ENCODE assay signal across 33 mouse cellular contexts in the genomic region with DNA sequence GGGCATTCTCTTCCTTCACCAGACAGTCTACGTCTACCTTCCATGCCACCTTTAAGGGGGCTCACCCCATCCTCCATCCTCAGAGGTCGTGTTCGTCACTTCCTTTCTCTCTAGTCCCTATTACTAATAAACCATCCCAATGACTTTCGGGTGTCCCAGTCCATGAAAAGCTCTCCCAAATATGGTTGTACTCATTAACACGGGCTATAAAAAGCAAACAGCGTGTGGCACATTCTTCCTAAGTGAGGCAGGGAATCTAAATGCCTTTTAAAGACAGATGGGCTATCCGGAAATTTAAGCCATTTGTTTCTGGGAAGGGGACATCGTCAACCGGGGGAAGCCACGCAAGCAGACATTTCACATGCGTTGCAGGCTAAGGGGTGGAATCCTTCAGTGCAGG. TPM values are rescaled to one million over a fixed set of nuclear protein-coding genes. Genes with fewer than 3 reads are reported as not detected.
DNase-seq lines count a peak whose midpoint lies in the region; ATAC-seq and TF ChIP-seq lines count a peak whose summit lies in the region.
"Had no signal": no experiment of that assay in that cellular context is flagged by ENCODE, and none has a peak within 500 bp of the region (broad histone marks: within the 10 kb centered on the region; RNA-seq: fewer than 3 reads in every experiment).

No protein-coding gene starts in this region.

- H3K4me3 ChIP-seq in heart, embryonic 14.5 days (ENCODE audit: control insufficient read depth in 1 of 2, insufficient read depth in 1 of 2, low read depth in 1 of 2, low read length in 2 of 2) = no peak overlapping the region
- H3K4me3 ChIP-seq in lung, postnatal 0 days (ENCODE audit: low read depth, low read length) = no peak overlapping the region
- H3K4me3 ChIP-seq in heart, postnatal 0 days (ENCODE audit: low read depth, low read length) = no peak overlapping the region
- no peak overlapping the region for H3K4me3 ChIP-seq in midbrain, embryonic 15.5 days
- H3K4me3 ChIP-seq: erythroblast, embryonic 14.5 days; layer of hippocampus, adult 2 months; neural tube, embryonic 13.5 days had no signal

- no peaks in the 10 kb centered on the region for H3K9me3 ChIP-seq in heart, embryonic 14.5 days (ENCODE audit: control insufficient read depth, low read length)
- H3K9me3 ChIP-seq in lung, postnatal 0 days (ENCODE audit: low read length) = no peaks in the 10 kb centered on the region
- no peaks in the 10 kb centered on the region for H3K9me3 ChIP-seq in heart, postnatal 0 days (replicated peaks; ENCODE audit: control insufficient read depth, low read length)
- H3K9me3 ChIP-seq in midbrain, embryonic 15.5 days = no peaks in the 10 kb centered on the region
- H3K9me3 ChIP-seq: neural tube, embryonic 13.5 days had no signal

- ATAC-seq in heart, embryonic 14.5 days (ENCODE audit: insufficient number of reproducible peaks, insufficient read depth, low FRiP score, low read depth) = peak; percentile 34; the same call in 1 of the 2 replicates
- 0 out of 2 replicates have a peak, but pooled peaks have one; percentile 7 for ATAC-seq in lung, postnatal 0 days
- peak; percentile 75 for ATAC-seq in heart, postnatal 0 days (ENCODE audit: insufficient read depth, low read depth)
- no peak for ATAC-seq in midbrain, embryonic 15.5 days (replicated peaks)
- ATAC-seq: forebrain, embryonic 16.5 days; intestine, postnatal 0 days had no signal

- H3K9ac ChIP-seq in heart, embryonic 14.5 days (ENCODE audit: low read length) = no peak overlapping the region
- no peak overlapping the region for H3K9ac ChIP-seq in lung, postnatal 0 days (replicated peaks; ENCODE audit: low read depth)
- no peak overlapping the region for H3K9ac ChIP-seq in heart, postnatal 0 days (replicated peaks; ENCODE audit: low read depth, low read length)
- no peak overlapping the region for H3K9ac ChIP-seq in midbrain, embryonic 15.5 days
- H3K9ac ChIP-seq: hindbrain, embryonic 14.5 days; liver, embryonic 14.5 days; neural tube, embryonic 13.5 days had no signal

- DNase-seq in heart, postnatal 36 days = no peak
- DNase-seq in lung, postnatal 0 days (ENCODE audit: low spot score) = peak; percentile 29
- DNase-seq in lung, postnatal 4 days = no peak
- peak; percentile 87 for DNase-seq in heart, postnatal 0 days (ENCODE audit: low spot score)
- DNase-seq: adrenal gland, postnatal 25 days; B cell, adult 2 months; cerebellum, adult 2 months; cerebellum, postnatal 14 days; gastrocnemius, postnatal 10 days; kidney, postnatal 36 days; layer of hippocampus, postnatal 36 days; liver; lung, adult 2 months; lung, postnatal 14 days; thymus, postnatal 4 days had no signal

- H3K4me1 ChIP-seq in heart, embryonic 14.5 days (ENCODE audit: control insufficient read depth in 2 of 2, insufficient read depth in 2 of 2, low read length in 2 of 2) = peaks cover 9 to 21% of the 10 kb centered on the region in 2 experiments; a peak in 3 of 4 replicates
- H3K4me1 ChIP-seq in lung, postnatal 0 days (ENCODE audit: insufficient read depth, low read depth, low read length) = no peaks in the 10 kb centered on the region
- H3K4me1 ChIP-seq in heart, postnatal 0 days (ENCODE audit: control insufficient read depth, insufficient read depth) = 0 out of 2 replicates have a peak, but pooled peaks cover 5% of the 10 kb centered on the region
- H3K4me1 ChIP-seq in midbrain, embryonic 15.5 days = no peaks in the 10 kb centered on the region
- H3K4me1 ChIP-seq: neural tube, embryonic 13.5 days had no signal

- H3K27ac ChIP-seq in heart, embryonic 14.5 days (replicated peaks in 1 of 2; ENCODE audit: control insufficient read depth in 1 of 2, insufficient read depth in 1 of 2, low read depth in 2 of 2, low read length in 2 of 2) = peak overlapping the region; percentile 75 to 86
- H3K27ac ChIP-seq in lung, postnatal 0 days (ENCODE audit: low read length) = no peak overlapping the region
- H3K27ac ChIP-seq in heart, postnatal 0 days (ENCODE audit: low read depth) = peak overlapping the region; percentile 91
- no peak overlapping the region for H3K27ac ChIP-seq in midbrain, embryonic 15.5 days
- H3K27ac ChIP-seq: hindbrain, embryonic 14.5 days; layer of hippocampus, adult 2 months; liver, embryonic 14.5 days; neural tube, embryonic 13.5 days had no signal

- TF ChIP-seq EP300 in lung, postnatal 0 days (IDR thresholded peaks at IDR 0.05) = no peak
- TF ChIP-seq EP300 in heart, postnatal 0 days (IDR thresholded peaks at IDR 0.05; ENCODE audit: low read depth) = peak; percentile 28; the same call in 1 of the 2 replicates

- no peak for TF ChIP-seq CTCF in lung, postnatal 0 days (IDR thresholded peaks at IDR 0.05)
- TF ChIP-seq CTCF in heart, postnatal 0 days (IDR thresholded peaks at IDR 0.05; ENCODE audit: low read depth) = no peak

- intact Hi-C loops in heart, postnatal 36 days (cut with DNase I) = no loop called here

- no peaks in the 10 kb centered on the region for H3K27me3 ChIP-seq in heart, embryonic 14.5 days (ENCODE audit: control insufficient read depth, insufficient read depth, low read length)
- H3K27me3 ChIP-seq in lung, postnatal 0 days (replicated peaks; ENCODE audit: insufficient read depth, low read length) = no peaks in the 10 kb centered on the region
- H3K27me3 ChIP-seq in heart, postnatal 0 days (ENCODE audit: control insufficient read depth, insufficient read depth, low read length) = no peaks in the 10 kb centered on the region
- H3K27me3 ChIP-seq in midbrain, embryonic 15.5 days (replicated peaks) = no peaks in the 10 kb centered on the region
- H3K27me3 ChIP-seq: neural tube, embryonic 13.5 days had no signal

- H3K4me2 ChIP-seq in heart, embryonic 14.5 days (ENCODE audit: low read length) = no peak overlapping the region
- H3K4me2 ChIP-seq in lung, postnatal 0 days (replicated peaks; ENCODE audit: low read depth, low read length) = no peak overlapping the region
- no peak overlapping the region for H3K4me2 ChIP-seq in heart, postnatal 0 days (ENCODE audit: low read depth, low read length)
- H3K4me2 ChIP-seq in midbrain, embryonic 15.5 days = no peak overlapping the region
- H3K4me2 ChIP-seq: hindbrain, embryonic 14.5 days; midbrain, embryonic 11.5 days; neural tube, embryonic 13.5 days had no signal

- no peaks in the 10 kb centered on the region for H3K36me3 ChIP-seq in heart, embryonic 14.5 days (ENCODE audit: control insufficient read depth, insufficient read depth, low read length)
- no peaks in the 10 kb centered on the region for H3K36me3 ChIP-seq in lung, postnatal 0 days (ENCODE audit: insufficient read depth, low read length)
- H3K36me3 ChIP-seq in heart, postnatal 0 days (replicated peaks; ENCODE audit: control insufficient read depth, insufficient read depth, low read length) = no peaks in the 10 kb centered on the region
- no peaks in the 10 kb centered on the region for H3K36me3 ChIP-seq in midbrain, embryonic 15.5 days (replicated peaks)
- H3K36me3 ChIP-seq: neural tube, embryonic 13.5 days had no signal

- 31% methylated on average over 11 of the region's 11 CpGs for WGBS in heart, embryonic 14.5 days
- 64% methylated on average over 11 of the region's 11 CpGs for WGBS in lung, postnatal 0 days
- WGBS in heart, postnatal 0 days = 38% methylated on average over 11 of the region's 11 CpGs
- 88% methylated on average over 11 of the region's 11 CpGs for WGBS in midbrain, embryonic 15.5 days

RNA-seq across cellular contexts. Expression of gene Ftcd, which starts 14.7 kb away (rescaled TPM):
- polyA plus RNA-seq in heart, embryonic 14.5 days (2014; fragmentation: Nextera tagmentation; extraction: Ambion mirVana) = 2.4 and 3.1 TPM in 2 replicates
- total RNA-seq in heart, postnatal 36 days (2021) = not detected
- polyA plus RNA-seq in lung, postnatal 0 days (2015; fragmentation: Nextera tagmentation; extraction: Ambion mirVana) = 0.07 and 0.14 TPM in 2 replicates
- 3.5 and 5.8 TPM in 2 replicates for total RNA-seq in heart, postnatal 0 days (2014; rRNA removed; ENCODE audit: low replicate concordance)
- polyA plus RNA-seq in heart, postnatal 0 days (2015; fragmentation: Nextera tagmentation; extraction: Ambion mirVana) = 4.5 and 5.6 TPM in 2 replicates
- 0.08 TPM in 1 of 2 replicates, not detected in the other for polyA plus RNA-seq in midbrain, embryonic 15.5 days (2015; fragmentation: Nextera tagmentation; extraction: Ambion mirVana)
- total RNA-seq: adrenal gland, adult 18-20 months; adrenal gland, postnatal 25 days; gastrocnemius, postnatal 10 days; hematopoietic stem cell, adult 5-6 weeks; layer of hippocampus, adult 2 months; layer of hippocampus, postnatal 36 days; megakaryocyte progenitor cell, adult 5-6 weeks had no signal
- polyA plus RNA-seq: cerebellum, adult 2 months; erythroblast, embryonic 14.5 days; forebrain, embryonic 11.5 days; hindbrain, embryonic 14.5 days; limb, embryonic 11.5 days; midbrain, embryonic 11.5 days; neural tube, embryonic 13.5 days had no signal

RNA-seq across cellular contexts. Expression of gene Spatc1l, which starts 28.1 kb away (rescaled TPM):
- not detected in 2 replicates for polyA plus RNA-seq in heart, embryonic 14.5 days (2014; fragmentation: Nextera tagmentation; extraction: Ambion mirVana)
- not detected for total RNA-seq in heart, postnatal 36 days (2021)
- not detected in 2 replicates for polyA plus RNA-seq in lung, postnatal 0 days (2015; fragmentation: Nextera tagmentation; extraction: Ambion mirVana)
- not detected in 2 replicates for total RNA-seq in heart, postnatal 0 days (2014; rRNA removed; ENCODE audit: low replicate concordance)
- not detected in 2 replicates for polyA plus RNA-seq in heart, postnatal 0 days (2015; fragmentation: Nextera tagmentation; extraction: Ambion mirVana)
- not detected in 2 replicates for polyA plus RNA-seq in midbrain, embryonic 15.5 days (2015; fragmentation: Nextera tagmentation; extraction: Ambion mirVana)
- total RNA-seq: adrenal gland, postnatal 25 days; gastrocnemius, postnatal 10 days; hematopoietic stem cell, adult 5-6 weeks; layer of hippocampus, adult 2 months; layer of hippocampus, postnatal 36 days; megakaryocyte progenitor cell, adult 5-6 weeks had no signal
- polyA plus RNA-seq: embryonic facial prominence, embryonic 14.5 days; erythroblast, embryonic 14.5 days; forebrain, embryonic 11.5 days; hindbrain, embryonic 14.5 days; intestine, postnatal 0 days; kidney, embryonic 14.5 days; limb, embryonic 11.5 days; liver, embryonic 14.5 days; midbrain, embryonic 11.5 days; neural tube, embryonic 13.5 days; thymus, postnatal 0 days had no signal

RNA-seq across cellular contexts. Expression of gene Col6a2, which starts 33.2 kb away (rescaled TPM):
- polyA plus RNA-seq in heart, embryonic 14.5 days (2014; fragmentation: Nextera tagmentation; extraction: Ambion mirVana) = 39.7 and 44.7 TPM in 2 replicates
- total RNA-seq in heart, postnatal 36 days (2021) = 10 to 100 TPM; 78.2 to 87.8 TPM
- 242 and 272 TPM in 2 replicates for polyA plus RNA-seq in lung, postnatal 0 days (2015; fragmentation: Nextera tagmentation; extraction: Ambion mirVana)
- 133 and 156 TPM in 2 replicates for total RNA-seq in heart, postnatal 0 days (2014; rRNA removed; ENCODE audit: low replicate concordance)
- polyA plus RNA-seq in heart, postnatal 0 days (2015; fragmentation: Nextera tagmentation; extraction: Ambion mirVana) = 67.6 and 72.4 TPM in 2 replicates
- polyA plus RNA-seq in midbrain, embryonic 15.5 days (2015; fragmentation: Nextera tagmentation; extraction: Ambion mirVana) = 17.0 and 19.1 TPM in 2 replicates
- total RNA-seq: hematopoietic stem cell, adult 5-6 weeks; megakaryocyte progenitor cell, adult 5-6 weeks had no signal
- polyA plus RNA-seq: erythroblast, embryonic 14.5 days had no signal

RNA-seq across cellular contexts. Expression of gene Lss, which starts 58.8 kb away (rescaled TPM):
- 5.3 and 11.6 TPM in 2 replicates for polyA plus RNA-seq in heart, embryonic 14.5 days (2014; fragmentation: Nextera tagmentation; extraction: Ambion mirVana)
- total RNA-seq in heart, postnatal 36 days (2021) = 1 to 10 TPM; 8.0 to 8.2 TPM
- 19.4 and 22.3 TPM in 2 replicates for polyA plus RNA-seq in lung, postnatal 0 days (2015; fragmentation: Nextera tagmentation; extraction: Ambion mirVana)
- 4.9 and 9.0 TPM in 2 replicates for total RNA-seq in heart, postnatal 0 days (2014; rRNA removed; ENCODE audit: low replicate concordance)
- polyA plus RNA-seq in heart, postnatal 0 days (2015; fragmentation: Nextera tagmentation; extraction: Ambion mirVana) = 5.7 and 7.8 TPM in 2 replicates
- 43.5 and 44.5 TPM in 2 replicates for polyA plus RNA-seq in midbrain, embryonic 15.5 days (2015; fragmentation: Nextera tagmentation; extraction: Ambion mirVana)

Comparison
In these comparisons a context has a peak if more than half of its experiments do, and no peak if none do; other contexts are left out.
1. DNase-seq: peak in lung, postnatal 0 days (single experiment) and heart, postnatal 0 days (single experiment); none in heart, postnatal 36 days (0 of 2) and lung, postnatal 4 days (0 of 2).
2. H3K27ac ChIP-seq: peak in heart, embryonic 14.5 days (2 of 2) and heart, postnatal 0 days (single experiment); none in lung, postnatal 0 days (single experiment) and midbrain, embryonic 15.5 days (single experiment).